Mouse (Mus musculus) CH12.LX (cell line): ENCODE results near the gene Siae. TPM values are rescaled to one million over a fixed set of nuclear protein-coding genes. Genes with fewer than 3 reads are reported as not detected.

Source experiments
- DNase-seq: peaks from one replicate; pipeline ENCODE4 v3.0.0-alpha.2; 2013; ENCODE audit errors: extremely low read depth
- H3K27ac ChIP-seq: 2 replicates; pipeline ENCODE4 v1.5.1; 2012; ENCODE audit warnings: low read depth, mild to moderate bottlenecking, control low read depth, moderate library complexity; ENCODE audit not compliant: insufficient read depth
- H3K27me3 ChIP-seq: replicated peaks from 2 replicates; pipeline ENCODE3; 2012; ENCODE audit warnings: inconsistent platforms
- H3K36me3 ChIP-seq, 2 experiments: replicated peaks in 1 of 2; 2 replicates each; pipeline versions ENCODE3 to v1.6.1; 2012; ENCODE audit warnings: inconsistent platforms in 1 of 2, low read length in 1 of 2, mild to moderate bottlenecking in 1 of 2, mixed read lengths in 1 of 2, moderate library complexity in 1 of 2; ENCODE audit not compliant: control insufficient read depth in 1 of 2, insufficient read depth in 1 of 2
- H3K4me1 ChIP-seq, 2 experiments: 2 replicates each; pipeline ENCODE4 v1.6.1; 2012; ENCODE audit warnings: inconsistent platforms in 1 of 2, moderate library complexity in 1 of 2; ENCODE audit not compliant: insufficient read depth in 2 of 2, control insufficient read depth in 1 of 2
- H3K4me2 ChIP-seq: 2 replicates; pipeline ENCODE4 v1.6.1; 2012; ENCODE audit warnings: low read depth, mild to moderate bottlenecking, control low read depth; ENCODE audit not compliant: poor library complexity, insufficient read depth, severe bottlenecking
- H3K4me3 ChIP-seq, 3 experiments: fragments of 150-350 bp in 1 of 3; sonication (generic) in 1 of 3; replicated peaks in 1 of 3; 2 replicates each; pipeline versions ENCODE3 to v1.5.1; 2011 to 2012; ENCODE audit warnings: low read depth in 2 of 3, low read length in 2 of 3, mild to moderate bottlenecking in 2 of 3, moderate library complexity in 2 of 3, control low read depth in 1 of 3, improper control_type of control experiment in 1 of 3, inconsistent platforms in 1 of 3, mixed read lengths in 1 of 3; ENCODE audit not compliant: poor library complexity in 1 of 3
- H3K79me2 ChIP-seq: replicated peaks from 2 replicates; pipeline ENCODE4 v1.6.1; 2012; ENCODE audit warnings: mild to moderate bottlenecking, moderate library complexity; ENCODE audit not compliant: control insufficient read depth, poor library complexity, insufficient read depth, severe bottlenecking; ENCODE audit errors: extremely low read depth
- H3K9ac ChIP-seq: 2 replicates; pipeline ENCODE4 v1.6.1; 2012; ENCODE audit warnings: low read depth, mild to moderate bottlenecking, control low read depth, moderate library complexity; ENCODE audit not compliant: insufficient read depth
- H3K9me3 ChIP-seq: replicated peaks from 2 replicates; pipeline ENCODE3; 2012; ENCODE audit warnings: low read length, inconsistent platforms, mixed read lengths
- CHD1 ChIP-seq: IDR thresholded peaks from 2 replicates; pipeline ENCODE4 v1.6.1; 2012; ENCODE audit warnings: low read depth, low read length, improper control_type of control experiment, inconsistent platforms
- CTCF ChIP-seq, 2 experiments: IDR thresholded peaks in 1 of 2; conservative IDR thresholded peaks in 1 of 2; 2 replicates each; pipeline ENCODE4 v1.5.1; 2011 to 2012; ENCODE audit warnings: low read depth in 2 of 2, low read length in 2 of 2, improper control_type of control experiment in 1 of 2, inconsistent platforms in 1 of 2, mild to moderate bottlenecking in 1 of 2, moderate library complexity in 1 of 2
- E2F4 ChIP-seq: IDR thresholded peaks from 2 replicates; pipeline ENCODE4 v1.6.1; 2011; ENCODE audit warnings: low read depth, low read length, improper control_type of control experiment; ENCODE audit not compliant: insufficient replicate concordance
- ELF1 ChIP-seq: IDR thresholded peaks from 2 replicates; pipeline ENCODE4 v1.6.1; 2014; ENCODE audit warnings: low read depth, mild to moderate bottlenecking, inconsistent platforms, low read length, improper control_type of control experiment
- ETS1 ChIP-seq: conservative IDR thresholded peaks from 2 replicates; pipeline ENCODE4 v1.6.1; 2012; ENCODE audit warnings: low read depth, mild to moderate bottlenecking, inconsistent platforms, low read length, improper control_type of control experiment, moderate library complexity
- GABPA ChIP-seq: IDR thresholded peaks from 2 replicates; pipeline ENCODE4 v1.6.1; 2012; ENCODE audit warnings: low read depth, low read length, improper control_type of control experiment, inconsistent platforms; ENCODE audit not compliant: insufficient replicate concordance
- HCFC1 ChIP-seq: IDR thresholded peaks from 2 replicates; pipeline ENCODE4 v1.6.1; 2012; ENCODE audit warnings: low read depth, mild to moderate bottlenecking, inconsistent platforms, low read length, improper control_type of control experiment
- IRF4 ChIP-seq: IDR thresholded peaks from 2 replicates; pipeline ENCODE4 v1.6.1; 2014; ENCODE audit warnings: low read depth, mild to moderate bottlenecking, inconsistent platforms, low read length, improper control_type of control experiment
- JUND ChIP-seq: conservative IDR thresholded peaks from 2 replicates; pipeline ENCODE4 v1.6.1; 2011; ENCODE audit warnings: low read depth, low read length, improper control_type of control experiment
- KAT2A ChIP-seq: IDR thresholded peaks from 2 replicates; pipeline ENCODE4 v1.6.1; 2012; ENCODE audit warnings: low read length, improper control_type of control experiment, inconsistent platforms; ENCODE audit not compliant: insufficient replicate concordance
- MAZ ChIP-seq: IDR thresholded peaks from 2 replicates; pipeline ENCODE4 v1.6.1; 2012; ENCODE audit warnings: low read depth, mild to moderate bottlenecking, inconsistent platforms, low read length, improper control_type of control experiment, moderate library complexity
- MXI1 ChIP-seq: IDR thresholded peaks from 2 replicates; pipeline ENCODE4 v1.6.1; 2011; ENCODE audit warnings: mild to moderate bottlenecking, low read depth, low read length, improper control_type of control experiment
- NELFE ChIP-seq: IDR thresholded peaks from 2 replicates; pipeline ENCODE4 v1.6.1; 2011; ENCODE audit warnings: low read depth, low read length, improper control_type of control experiment
- PAX5 ChIP-seq: IDR thresholded peaks from 2 replicates; pipeline ENCODE4 v1.6.1; 2012; ENCODE audit warnings: low read length, inconsistent platforms, mixed read lengths
- POLR2AphosphoS2 ChIP-seq: IDR thresholded peaks from 2 replicates; pipeline ENCODE4 v1.6.1; 2011; ENCODE audit warnings: low read depth, low read length, improper control_type of control experiment
- RAD21 ChIP-seq: IDR thresholded peaks from 2 replicates; pipeline ENCODE4 v1.6.1; 2011; ENCODE audit warnings: low read depth, mild to moderate bottlenecking, low read length, improper control_type of control experiment, moderate library complexity
- RCOR1 ChIP-seq: conservative IDR thresholded peaks from 2 replicates; pipeline ENCODE4 v1.6.1; 2012; ENCODE audit warnings: low read depth, mild to moderate bottlenecking, inconsistent platforms, low read length, improper control_type of control experiment
- SIN3A ChIP-seq: IDR thresholded peaks from 2 replicates; pipeline ENCODE4 v1.6.1; 2012; ENCODE audit warnings: low read length, improper control_type of control experiment, inconsistent platforms
- SMC3 ChIP-seq: IDR thresholded peaks from 2 replicates; pipeline ENCODE4 v1.6.1; 2011; ENCODE audit warnings: low read depth, low read length, improper control_type of control experiment
- TBP ChIP-seq: conservative IDR thresholded peaks from 2 replicates; pipeline ENCODE4 v1.6.1; 2011; ENCODE audit warnings: low read depth, low read length, improper control_type of control experiment
- TCF12 ChIP-seq: IDR thresholded peaks from 2 replicates; pipeline ENCODE4 v1.6.1; 2014; ENCODE audit warnings: low read depth, mild to moderate bottlenecking, inconsistent platforms, low read length, improper control_type of control experiment
- UBTF ChIP-seq: IDR thresholded peaks from 2 replicates; pipeline ENCODE4 v1.6.1; 2012; ENCODE audit warnings: low read depth, mild to moderate bottlenecking, inconsistent platforms, low read length, improper control_type of control experiment, moderate library complexity
- USF1 ChIP-seq: IDR thresholded peaks from 2 replicates; pipeline ENCODE4 v1.6.1; 2014; ENCODE audit warnings: low read depth, mild to moderate bottlenecking, inconsistent platforms, low read length, improper control_type of control experiment
- ZC3H11A ChIP-seq: IDR thresholded peaks from 2 replicates; pipeline ENCODE4 v1.6.1; 2012; ENCODE audit warnings: low read depth, mild to moderate bottlenecking, inconsistent platforms, low read length, improper control_type of control experiment
- ZKSCAN1 ChIP-seq: IDR thresholded peaks from 2 replicates; pipeline ENCODE4 v1.6.1; 2012; ENCODE audit warnings: low read depth, inconsistent platforms, low read length, improper control_type of control experiment, borderline replicate concordance
- ZMIZ1 ChIP-seq: IDR thresholded peaks from 2 replicates; pipeline ENCODE4 v1.6.1; 2012; ENCODE audit warnings: low read depth, mild to moderate bottlenecking, inconsistent platforms, low read length, improper control_type of control experiment
- ZNF384 ChIP-seq: IDR thresholded peaks from 2 replicates; pipeline ENCODE4 v1.6.1; 2012; ENCODE audit warnings: low read depth, low read length, improper control_type of control experiment, inconsistent platforms
- dilution Hi-C: fragments of 300-500 bp; cut with MboI; formaldehyde crosslinking; loops from 2 replicates; pipeline ENCODE4 v1.14.3; 2020; ENCODE audit warnings: low sequenced_read_pairs; ENCODE audit not compliant: extremely low pct_unique_long_range_greater_than_20kb, extremely low pct_ligation_motif_present
- in situ Hi-C: fragments of 300-500 bp; cut with MboI; formaldehyde crosslinking; loops from 3 replicates; pipeline ENCODE4 v1.14.3; 2019; ENCODE audit warnings: low sequenced_read_pairs, low pct_ligation_motif_present, low pct_unique_long_range_greater_than_20kb, mixed read lengths
- polyA plus RNA-seq: library from polyadenylated mRNA; unstranded; fragments of >175 nt; gene quantifications from 2 replicates; pipeline ENCODE4 v1.2.1, GENCODE M21; 2012; ENCODE audit warnings: low read depth; ENCODE audit not compliant: insufficient read length
- total RNA-seq, 2 experiments: library from RNA; depleted of rRNA; stranded (reverse); fragments of 300-350 nt in 1 of 2; fragments of >200 nt in 1 of 2; gene quantifications; 2 replicates each; pipeline ENCODE4 v1.2.3; 2012 to 2014

Gene Siae
- total and polyA plus RNA-seq, 3 experiments = 6.2 to 8.6 (median 7.9) TPM

- H3K27ac ChIP-seq = no peak overlapping the region
- no peak overlapping the region for H3K4me2 ChIP-seq
- peaks cover 5 to 26% of the 10 kb centered on the region in 2 experiments for H3K4me1 ChIP-seq
- H3K9me3 ChIP-seq = no peaks in the 10 kb centered on the region
- H3K36me3 ChIP-seq = peaks cover 10 to 33% of the 10 kb centered on the region in 2 experiments
- dilution Hi-C loops = no loop called here
- no peaks in the 10 kb centered on the region; the same call in 1 of the 2 replicates for H3K79me2 ChIP-seq
- TF ChIP-seq RAD21 (no peak), TCF12 (no peak), ELF1 (no peak), ZC3H11A (no peak), JUND (no peak), MXI1 (no peak), UBTF (no peak), ETS1 (no peak), CTCF (conservative IDR thresholded peaks at IDR 0.05 in 1 of 2, IDR thresholded peaks at IDR 0.05 in 1 of 2; ENCODE audit: low read depth in 2 of 2, low read length in 2 of 2) (no peak), TBP (no peak), ZNF384 (no peak), KAT2A (no peak), SIN3A (no peak)
- H3K4me3 ChIP-seq = no peak overlapping the region
- in situ Hi-C loops = no loop called here
- H3K27me3 ChIP-seq = no peaks in the 10 kb centered on the region
- H3K9ac ChIP-seq = no peak overlapping the region
- DNase-seq = no peak
These were observed 36.5 kb upstream of the Siae start for GRCm38 (mm10) chr9:37518991-37519390.

GRCm38 (mm10) chr9:37519995-37520394 lies 35.5 kb upstream of the Siae start:
- dilution Hi-C loops (no loop called here), in situ Hi-C loops (no loop called here)
- no peak for DNase-seq
- Histone ChIP-seq H3K79me2 (no peaks in the 10 kb centered on the region; the same call in 1 of the 2 replicates), H3K9me3 (no peaks in the 10 kb centered on the region), H3K27ac (no peak overlapping the region), H3K36me3 (peaks cover 10 to 36% of the 10 kb centered on the region in 2 experiments), H3K9ac (no peak overlapping the region), H3K4me2 (no peak overlapping the region), H3K27me3 (no peaks in the 10 kb centered on the region), H3K4me1 (peaks cover 5 to 26% of the 10 kb centered on the region in 2 experiments), H3K4me3 (no peak overlapping the region)
- TF ChIP-seq HCFC1 = no peak
- TF ChIP-seq GABPA = no peak
- no peak for TF ChIP-seq MXI1
- no peak for TF ChIP-seq ZMIZ1
- TF ChIP-seq ZKSCAN1 = no peak
- no peak for TF ChIP-seq ZNF384
- no peak for TF ChIP-seq POLR2AphosphoS2
- TF ChIP-seq ELF1 = no peak
- no peak for TF ChIP-seq ZC3H11A
- TF ChIP-seq PAX5 = no peak
- TF ChIP-seq USF1 = no peak
- no peak for TF ChIP-seq RCOR1
- TF ChIP-seq MAZ = no peak
- TF ChIP-seq IRF4 = no peak
- TF ChIP-seq CHD1 = no peak
- TF ChIP-seq SMC3 = no peak
- TF ChIP-seq E2F4 = no peak
- no peak for TF ChIP-seq NELFE
